Mouse (Mus musculus) heart, postnatal 0 days (tissue): ENCODE data around the gene Brd3os.

Experiments used
- CTCF ChIP-seq: IDR thresholded peaks from 2 replicates; pipeline ENCODE4 v1.5.1; 2016; ENCODE audit warnings: antibody characterized with exemption, control low read depth, low read depth
- EP300 ChIP-seq: IDR thresholded peaks from 2 replicates; pipeline ENCODE4 v1.6.1; 2016; ENCODE audit warnings: antibody characterized with exemption, low read depth

DNA sequence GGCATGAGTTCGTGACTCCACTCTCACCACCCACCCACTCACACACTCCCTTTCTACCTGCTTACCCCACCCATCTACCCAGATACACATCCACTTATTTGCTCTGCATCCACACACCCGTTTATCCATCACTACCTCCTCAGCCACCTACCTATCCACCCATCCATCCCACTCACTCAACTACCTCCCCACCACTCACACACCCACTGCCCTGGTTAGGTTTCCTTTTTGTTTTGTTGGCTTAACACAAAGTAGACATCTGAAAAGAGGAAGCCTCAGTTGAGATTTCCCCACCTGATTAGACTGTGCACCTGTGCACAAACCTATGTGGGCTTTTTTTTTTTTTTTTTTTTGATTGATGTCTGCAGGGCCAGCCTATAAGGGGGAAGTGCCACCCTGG, 9.5 kb upstream of the Brd3os start:
- TF ChIP-seq CTCF = no peak
- TF ChIP-seq EP300 = no peak
